ENCODE assay signal across 13 mouse cellular contexts in the genomic region with DNA sequence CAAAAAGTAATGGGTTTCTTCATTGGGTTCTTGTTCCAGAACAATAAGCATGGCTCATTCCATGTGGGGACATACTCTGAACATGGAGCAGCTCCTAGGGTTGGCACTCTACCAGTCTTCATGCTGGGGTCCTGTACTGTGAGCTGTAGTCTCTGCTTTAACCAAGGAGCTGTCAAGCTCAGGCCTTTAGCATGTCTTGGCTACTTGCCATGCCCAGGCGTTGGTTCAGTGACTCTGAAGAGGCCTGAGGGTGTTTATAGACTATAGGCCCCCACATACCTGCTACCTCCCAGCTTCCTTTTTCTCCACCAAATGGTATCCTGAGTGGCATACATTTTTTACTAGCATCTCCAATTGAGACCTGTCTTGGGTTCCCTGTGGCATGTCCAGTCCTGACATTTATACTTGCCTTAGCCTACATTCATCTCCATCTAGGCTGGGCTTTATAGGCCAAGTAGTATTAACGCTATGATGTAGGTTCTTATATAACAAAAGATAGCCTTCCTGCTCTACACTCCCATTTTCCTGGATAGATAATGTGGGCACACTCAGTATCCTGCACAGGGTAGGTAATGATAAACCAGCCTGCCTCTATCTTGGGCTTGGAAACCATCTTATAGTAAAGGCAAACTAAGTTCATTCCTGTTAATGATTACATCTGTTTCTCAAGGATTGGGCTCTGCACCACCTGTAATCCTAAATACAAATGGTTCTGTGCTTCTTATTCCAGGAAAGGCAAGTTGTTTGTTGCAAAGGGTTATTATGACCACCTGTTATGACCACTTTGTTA.
DNase-seq lines count a peak whose midpoint lies in the region; ATAC-seq and TF ChIP-seq lines count a peak whose summit lies in the region.
"Had no signal": no experiment of that assay in that cellular context is flagged by ENCODE, and none has a peak within 500 bp of the region (broad histone marks: within the 10 kb centered on the region; RNA-seq: fewer than 3 reads in every experiment).

No protein-coding gene starts in this region.

- no peak overlapping the region for H3K27ac ChIP-seq in lung, embryonic 16.5 days (ENCODE audit: low read length)
- peak overlapping the region; percentile 77 for H3K27ac ChIP-seq in kidney, embryonic 15.5 days
- H3K27ac ChIP-seq in small intestine, adult 2 months (ENCODE audit: insufficient read depth, low read depth, low read length): peak overlapping the region; percentile 52; the same call in 1 of the 2 replicates
- no peak overlapping the region for H3K27ac ChIP-seq in forebrain, embryonic 16.5 days (ENCODE audit: low read length)
- no peak overlapping the region for H3K27ac ChIP-seq in limb, embryonic 10.5 days
- H3K27ac ChIP-seq: lung, embryonic 15.5 days; neural tube, embryonic 12.5 days had no signal

- H3K9ac ChIP-seq in lung, embryonic 16.5 days (ENCODE audit: low read length): no peak overlapping the region
- no peak overlapping the region for H3K9ac ChIP-seq in kidney, embryonic 15.5 days
- no peak overlapping the region for H3K9ac ChIP-seq in forebrain, embryonic 16.5 days (replicated peaks; ENCODE audit: low read depth, low read length)
- H3K9ac ChIP-seq: lung, embryonic 15.5 days; neural tube, embryonic 12.5 days had no signal

- WGBS in lung, embryonic 16.5 days: 58% methylated on average over 2 of the region's 2 CpGs
- 71% methylated on average over 2 of the region's 2 CpGs for WGBS in kidney, embryonic 15.5 days
- 32% methylated on average over 2 of the region's 2 CpGs for WGBS in small intestine, adult 2 months
- WGBS in forebrain, embryonic 16.5 days: 63% methylated on average over 2 of the region's 2 CpGs
- WGBS in limb, embryonic 10.5 days: 91% methylated on average over 2 of the region's 2 CpGs

- no peak for TF ChIP-seq POLR2A in small intestine, adult 2 months (IDR thresholded peaks at IDR 0.05; ENCODE audit: low read depth, low read length)

- no peaks in the 10 kb centered on the region for H3K36me3 ChIP-seq in lung, embryonic 16.5 days (ENCODE audit: control insufficient read depth, insufficient read depth, low read length)
- no peaks in the 10 kb centered on the region for H3K36me3 ChIP-seq in kidney, embryonic 15.5 days
- H3K36me3 ChIP-seq in small intestine, adult 2 months (ENCODE audit: control insufficient read depth, insufficient read depth, low read length): no peaks in the 10 kb centered on the region
- H3K36me3 ChIP-seq in forebrain, embryonic 16.5 days (ENCODE audit: control insufficient read depth, insufficient read depth): no peaks in the 10 kb centered on the region
- no peaks in the 10 kb centered on the region for H3K36me3 ChIP-seq in limb, embryonic 10.5 days
- H3K36me3 ChIP-seq: lung, embryonic 15.5 days; neural tube, embryonic 12.5 days had no signal

- peak; percentile 46 to 55 for DNase-seq in cerebellum, postnatal 14 days
- DNase-seq in cerebellum, adult 9-10 months: no peak
- DNase-seq in lung, postnatal 25 days (ENCODE audit: low spot score): no peak
- no peak for DNase-seq in limb, embryonic 10.5 days (ENCODE audit: low spot score)

- H3K4me1 ChIP-seq in lung, embryonic 16.5 days (replicated peaks; ENCODE audit: control insufficient read depth, insufficient read depth, low read length): no peaks in the 10 kb centered on the region
- 0 out of 2 replicates have a peak, but pooled peaks cover 4% of the 10 kb centered on the region for H3K4me1 ChIP-seq in kidney, embryonic 15.5 days
- peaks cover 8% of the 10 kb centered on the region; the same call in 1 of the 2 replicates for H3K4me1 ChIP-seq in small intestine, adult 2 months (ENCODE audit: control insufficient read depth, insufficient read depth, insufficient read length, low read length)
- no peaks in the 10 kb centered on the region for H3K4me1 ChIP-seq in forebrain, embryonic 16.5 days (replicated peaks; ENCODE audit: control insufficient read depth, insufficient read depth, low read length)
- H3K4me1 ChIP-seq in limb, embryonic 10.5 days: peaks cover 7% of the 10 kb centered on the region; the same call in 1 of the 2 replicates
- H3K4me1 ChIP-seq: lung, embryonic 15.5 days; neural tube, embryonic 12.5 days had no signal

- peak; percentile 52; the same call in 1 of the 2 replicates for ATAC-seq in lung, embryonic 16.5 days (ENCODE audit: low read depth)
- ATAC-seq in kidney, embryonic 15.5 days (replicated peaks; ENCODE audit: low FRiP score): peak; percentile 83
- ATAC-seq in forebrain, embryonic 16.5 days: no peak

- no peak overlapping the region for H3K4me3 ChIP-seq in lung, embryonic 16.5 days (ENCODE audit: low read length)
- H3K4me3 ChIP-seq in kidney, embryonic 15.5 days (replicated peaks): no peak overlapping the region
- H3K4me3 ChIP-seq in small intestine, adult 2 months (ENCODE audit: low read depth, low read length): no peak overlapping the region
- H3K4me3 ChIP-seq in forebrain, embryonic 16.5 days (replicated peaks; ENCODE audit: low read length): no peak overlapping the region
- no peak overlapping the region for H3K4me3 ChIP-seq in limb, embryonic 10.5 days
- H3K4me3 ChIP-seq: lung, embryonic 15.5 days; megakaryocyte, embryonic 14.5 days; neural tube, embryonic 12.5 days had no signal

- no peaks in the 10 kb centered on the region for H3K9me3 ChIP-seq in lung, embryonic 16.5 days (ENCODE audit: control insufficient read depth, low read length)
- H3K9me3 ChIP-seq in kidney, embryonic 15.5 days (replicated peaks): no peaks in the 10 kb centered on the region
- no peaks in the 10 kb centered on the region for H3K9me3 ChIP-seq in forebrain, embryonic 16.5 days (ENCODE audit: control insufficient read depth, low read length)
- H3K9me3 ChIP-seq in limb, embryonic 10.5 days (replicated peaks): no peaks in the 10 kb centered on the region
- H3K9me3 ChIP-seq: lung, embryonic 15.5 days; megakaryocyte, embryonic 14.5 days; neural tube, embryonic 12.5 days had no signal

- H3K27me3 ChIP-seq in lung, embryonic 16.5 days (ENCODE audit: control insufficient read depth, insufficient read depth, low read depth, low read length): no peaks in the 10 kb centered on the region
- H3K27me3 ChIP-seq in kidney, embryonic 15.5 days: no peaks in the 10 kb centered on the region
- H3K27me3 ChIP-seq in small intestine, adult 2 months (ENCODE audit: control insufficient read depth, insufficient read depth, low read length): no peaks in the 10 kb centered on the region
- no peaks in the 10 kb centered on the region for H3K27me3 ChIP-seq in forebrain, embryonic 16.5 days (replicated peaks; ENCODE audit: control insufficient read depth, insufficient read depth, low read length)
- H3K27me3 ChIP-seq in limb, embryonic 10.5 days (ENCODE audit: low read depth, poor library complexity, severe bottlenecking): no peaks in the 10 kb centered on the region
- H3K27me3 ChIP-seq: CH12.LX; lung, embryonic 15.5 days; megakaryocyte, embryonic 14.5 days; neural tube, embryonic 12.5 days had no signal

- H3K4me2 ChIP-seq in lung, embryonic 16.5 days (ENCODE audit: low read depth, low read length): no peak overlapping the region
- no peak overlapping the region for H3K4me2 ChIP-seq in kidney, embryonic 15.5 days
- no peak overlapping the region for H3K4me2 ChIP-seq in forebrain, embryonic 16.5 days (ENCODE audit: low read length)
- H3K4me2 ChIP-seq: liver, embryonic 11.5 days; lung, embryonic 15.5 days; neural tube, embryonic 12.5 days had no signal

- TF ChIP-seq CTCF in small intestine, adult 2 months (IDR thresholded peaks at IDR 0.05; ENCODE audit: extremely low read depth, insufficient read length, insufficient replicate concordance, low read depth, low read length): no peak

Comparison
In these comparisons a context has a peak if more than half of its experiments do, and no peak if none do; other contexts are left out.
1. DNase-seq: peak in cerebellum, postnatal 14 days (2 of 2); none in cerebellum, adult 9-10 months (single experiment), lung, postnatal 25 days (single experiment) and limb, embryonic 10.5 days (single experiment).
2. H3K27ac ChIP-seq: peak in kidney, embryonic 15.5 days (single experiment) and small intestine, adult 2 months (single experiment); none in lung, embryonic 16.5 days (single experiment), forebrain, embryonic 16.5 days (single experiment) and limb, embryonic 10.5 days (single experiment).